Mouse (Mus musculus): ENCODE results near the gene Clcn1. TPM values are rescaled to one million over a fixed set of nuclear protein-coding genes. Genes with fewer than 3 reads are reported as not detected.

The Clcn1 gene
- total and polyA plus RNA-seq, 3 experiments, result 0.08 to 0.23 TPM; not detected in 1

- DNase-seq, result no peak
These were observed 78.1 kb downstream of the Clcn1 start for GRCm38 (mm10) chr6:42364607-42365006.

- no peak for DNase-seq
These were observed 78.7 kb downstream of the Clcn1 start for GRCm38 (mm10) chr6:42365215-42365614.

Other genes starting within 250 kb of the Clcn1 start
- gene Sva, start 248.3 kb upstream of the Clcn1 start, total RNA-seq (2021), result not detected
- not detected in 2 replicates for gene Sva, start 248.3 kb upstream of the Clcn1 start, polyA plus RNA-seq (2012; rRNA removed)
- gene Tas2r139, start 145.7 kb upstream of the Clcn1 start, total RNA-seq (2021), result not detected
- gene Tas2r139, start 145.7 kb upstream of the Clcn1 start, polyA plus RNA-seq (2012; rRNA removed), result not detected in 2 replicates
- not detected for gene Tas2r144, start 71.4 kb upstream of the Clcn1 start, total RNA-seq (2021)
- gene Tas2r144, start 71.4 kb upstream of the Clcn1 start, polyA plus RNA-seq (2012; rRNA removed), result not detected in 2 replicates
- gene Gstk1, start 40.8 kb upstream of the Clcn1 start, total RNA-seq (2021), result 100 to 1,000 TPM; 104 to 312 TPM
- 78.8 and 113 TPM in 2 replicates for gene Gstk1, start 40.8 kb upstream of the Clcn1 start, polyA plus RNA-seq (2012; rRNA removed)
- gene Tmem139, start 24.7 kb upstream of the Clcn1 start, total RNA-seq (2021), result 1 to 10 TPM in 1 of 2 experiments, under 1 TPM in 1; 0.35 to 3.2 TPM
- gene Tmem139, start 24.7 kb upstream of the Clcn1 start, polyA plus RNA-seq (2012; rRNA removed), result 0.17 and 0.30 TPM in 2 replicates
- 10 to 100 TPM; 16.5 to 20.2 TPM for gene Casp2, start 21.7 kb upstream of the Clcn1 start, total RNA-seq (2021)
- 9.1 and 12.9 TPM in 2 replicates for gene Casp2, start 21.7 kb upstream of the Clcn1 start, polyA plus RNA-seq (2012; rRNA removed)
- gene Fam131b, start 38.0 kb downstream of the Clcn1 start, total RNA-seq (2021), result under 1 TPM; 0.14 to 0.17 TPM
- gene Fam131b, start 38.0 kb downstream of the Clcn1 start, polyA plus RNA-seq (2012; rRNA removed), result 0.04 and 0.11 TPM in 2 replicates
- 100 to 1,000 TPM in 1 of 2 experiments, 10 to 100 TPM in 1; 96.9 to 121 TPM for gene Zyx, start 62.9 kb downstream of the Clcn1 start, total RNA-seq (2021)
- 192 and 204 TPM in 2 replicates for gene Zyx, start 62.9 kb downstream of the Clcn1 start, polyA plus RNA-seq (2012; rRNA removed)
- under 1 TPM; 0.23 to 0.86 TPM for gene Epha1, start 86.6 kb downstream of the Clcn1 start, total RNA-seq (2021)
- 0.18 and 0.37 TPM in 2 replicates for gene Epha1, start 86.6 kb downstream of the Clcn1 start, polyA plus RNA-seq (2012; rRNA removed)
- 1 to 10 TPM in 1 of 2 experiments, under 1 TPM in 1; 0.90 to 7.2 TPM for gene Tas2r143, start 113.6 kb downstream of the Clcn1 start, total RNA-seq (2021)
- gene Tas2r143, start 113.6 kb downstream of the Clcn1 start, polyA plus RNA-seq (2012; rRNA removed), result 0.50 and 0.63 TPM in 2 replicates
- 1 to 10 TPM in 1 of 2 experiments, under 1 TPM in 1; 0.62 to 4.4 TPM for gene Tas2r135, start 118.7 kb downstream of the Clcn1 start, total RNA-seq (2021)
- gene Tas2r135, start 118.7 kb downstream of the Clcn1 start, polyA plus RNA-seq (2012; rRNA removed), result 0.16 TPM in 1 of 2 replicates, not detected in the other
- 1 to 10 TPM in 1 of 2 experiments, under 1 TPM in 1; 0.66 to 4.8 TPM for gene Tas2r126, start 147.8 kb downstream of the Clcn1 start, total RNA-seq (2021)
- gene Tas2r126, start 147.8 kb downstream of the Clcn1 start, polyA plus RNA-seq (2012; rRNA removed), result 0.11 TPM in 1 of 2 replicates, not detected in the other
- gene Olfr458, start 178.5 kb downstream of the Clcn1 start, total RNA-seq (2021), result not detected
- gene Olfr458, start 178.5 kb downstream of the Clcn1 start, polyA plus RNA-seq (2012; rRNA removed), result not detected in 2 replicates
- not detected for gene Olfr457, start 189.7 kb downstream of the Clcn1 start, total RNA-seq (2021)
- not detected in 2 replicates for gene Olfr457, start 189.7 kb downstream of the Clcn1 start, polyA plus RNA-seq (2012; rRNA removed)
- gene Olfr456, start 200.5 kb downstream of the Clcn1 start, total RNA-seq (2021), result not detected
- gene Olfr456, start 200.5 kb downstream of the Clcn1 start, polyA plus RNA-seq (2012; rRNA removed), result not detected in 2 replicates